Mouse (Mus musculus) left cerebral cortex, postnatal 25 days (tissue): ENCODE results near the gene Oca2. TPM values are rescaled to one million over a fixed set of nuclear protein-coding genes. Genes with fewer than 3 reads are reported as not detected.

ENCODE experiments used
- total RNA-seq, 2 experiments: library from RNA; stranded (reverse); gene quantifications; 2 replicates each; pipeline ENCODE4 v1.2.3; 2021

Oca2 gene
- total RNA-seq, 2 experiments from 2014 or later: 0.44 to 0.46 TPM

Other genes starting within 250 kb of the Oca2 start
- gene Nipa1, start 219.8 kb upstream of the Oca2 start, total RNA-seq: 10 to 100 TPM; 63.5 to 65.9 TPM
- gene Herc2, start 189.6 kb upstream of the Oca2 start, total RNA-seq: 100 to 1,000 TPM; 139 to 140 TPM